Mouse (Mus musculus) skeletal muscle tissue, postnatal 0 days (tissue): ENCODE results near the gene B430305J03Rik. TPM values are rescaled to one million over a fixed set of nuclear protein-coding genes. Genes with fewer than 3 reads are reported as not detected.

Source experiments
- polyA plus RNA-seq: library from polyadenylated mRNA; unstranded; fragments of >200 nt; fragmentation: Nextera tagmentation; extraction: Ambion mirVana; gene quantifications from 2 replicates; pipeline ENCODE4 v1.2.1, GENCODE M21; 2015

The B430305J03Rik gene
- not detected in 2 replicates for polyA plus RNA-seq

DNA sequence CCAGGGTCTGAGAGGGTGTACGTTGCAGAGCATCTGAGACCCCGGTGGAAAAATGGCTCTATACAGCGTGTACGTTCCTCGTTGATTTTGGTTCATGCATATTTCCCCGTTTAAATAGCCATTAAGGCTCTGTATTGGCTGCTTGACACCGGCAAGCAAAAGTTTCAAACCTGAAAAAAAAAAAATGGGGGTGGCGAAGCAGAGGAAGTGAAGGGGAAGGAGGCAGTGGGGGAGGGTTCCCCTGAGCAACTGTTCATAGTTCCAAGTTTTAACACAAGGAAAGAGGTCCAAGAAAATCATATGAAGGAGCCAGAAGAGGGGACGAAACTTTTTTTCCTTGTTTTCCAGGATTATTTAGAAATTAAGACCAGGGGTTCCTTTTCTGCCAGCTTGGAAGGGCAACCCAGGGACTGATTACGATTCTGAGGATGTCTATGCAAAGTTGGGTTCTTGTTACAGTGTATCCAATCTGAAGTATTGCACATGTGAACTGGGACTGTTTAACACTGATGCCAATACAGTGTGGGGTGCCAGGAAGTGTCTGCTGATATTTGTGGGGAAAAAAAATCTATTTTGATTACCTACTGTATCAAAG lies at the start of gene B430305J03Rik:
B430305J03Rik (minus strand) TSS at position 173 of the 595 bp plus-strand sequence.

GRCm38 (mm10) chr3:61361338-61361737 lies 4.4 kb downstream of the B430305J03Rik start, which contains the start of gene Rap2b:
Gene Rap2b (plus strand): TSS chr3:61361638.

Other genes with a start within 250 kb of the B430305J03Rik start
- 6.3 and 8.2 TPM in 2 replicates for gene Rap2b, start 4.3 kb downstream of the B430305J03Rik start, polyA plus RNA-seq